Comparison of ENCODE assay signal across 9 mouse cellular contexts in the genomic region with DNA sequence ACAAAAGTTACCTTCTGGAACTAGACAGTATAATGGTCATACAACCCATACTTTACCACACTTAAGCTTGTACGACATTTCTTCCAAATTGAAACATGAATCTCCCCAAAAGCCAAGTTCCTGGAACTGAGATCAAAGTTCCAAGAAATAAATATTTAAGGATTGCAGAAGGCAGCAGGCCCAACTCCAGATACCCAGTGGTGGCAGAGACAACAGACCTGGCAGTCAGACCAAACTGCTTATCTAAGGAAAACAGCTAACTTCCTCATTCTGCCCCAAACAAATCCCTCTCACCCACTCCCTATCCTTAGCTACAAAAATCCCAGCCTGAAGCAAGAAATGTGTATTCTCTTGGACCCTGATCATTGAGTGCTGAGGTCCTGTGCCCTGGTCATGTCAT. TPM values are rescaled to one million over a fixed set of nuclear protein-coding genes. Genes with fewer than 3 reads are reported as not detected.
DNase-seq lines count a peak whose midpoint lies in the region; ATAC-seq lines count a peak whose summit lies in the region.
"Had no signal": no experiment of that assay in that cellular context is flagged by ENCODE, and none has a peak within 500 bp of the region (broad histone marks: within the 10 kb centered on the region; RNA-seq: fewer than 3 reads in every experiment).

No protein-coding gene starts in this region.

- no peaks in the 10 kb centered on the region for H3K9me3 ChIP-seq in kidney, embryonic 14.5 days (ENCODE audit: control insufficient read depth, low read length)
- H3K9me3 ChIP-seq in embryonic facial prominence, embryonic 12.5 days = no peaks in the 10 kb centered on the region

- H3K4me3 ChIP-seq in kidney, embryonic 14.5 days (ENCODE audit: low read length) = no peak overlapping the region; the same call in 1 of the 2 replicates
- no peak overlapping the region for H3K4me3 ChIP-seq in embryonic facial prominence, embryonic 12.5 days

- peaks cover 7% of the 10 kb centered on the region for H3K36me3 ChIP-seq in kidney, embryonic 14.5 days (ENCODE audit: control insufficient read depth, insufficient read depth, low read length)
- peaks cover 11% of the 10 kb centered on the region for H3K36me3 ChIP-seq in embryonic facial prominence, embryonic 12.5 days

- H3K4me2 ChIP-seq in kidney, embryonic 14.5 days (replicated peaks; ENCODE audit: low read depth, low read length) = peak overlapping the region; percentile 8; the same call in 1 of the 2 replicates
- H3K4me2 ChIP-seq in embryonic facial prominence, embryonic 12.5 days (replicated peaks) = peak overlapping the region; percentile 88

- peaks cover 28% of the 10 kb centered on the region for H3K4me1 ChIP-seq in kidney, embryonic 14.5 days (ENCODE audit: control insufficient read depth, insufficient read depth, low read length)
- H3K4me1 ChIP-seq in embryonic facial prominence, embryonic 12.5 days = peaks cover 36% of the 10 kb centered on the region

- H3K9ac ChIP-seq in kidney, embryonic 14.5 days (ENCODE audit: low read depth, low read length) = no peak overlapping the region
- no peak overlapping the region for H3K9ac ChIP-seq in embryonic facial prominence, embryonic 12.5 days

- DNase-seq in kidney, adult 18-20 months = no peak
- DNase-seq in MEL-GATA-1-ER (ENCODE audit: extremely low read depth, low read depth) = peak; percentile 88
- DNase-seq in spleen, adult 18-20 months = no peak
- DNase-seq in cerebellum, adult 11-12 months = no peak
- DNase-seq: cerebellum, postnatal 14 days; gastrocnemius, postnatal 10 days had no signal

- 78% methylated on average over 1 of the region's 1 CpGs for WGBS in kidney, embryonic 14.5 days
- WGBS in embryonic facial prominence, embryonic 12.5 days = 75% methylated on average over 1 of the region's 1 CpGs

- no peak for ATAC-seq in kidney, embryonic 14.5 days (ENCODE audit: low FRiP score, low TSS enrichment)
- ATAC-seq in embryonic facial prominence, embryonic 12.5 days (ENCODE audit: insufficient number of reproducible peaks, insufficient read depth, low FRiP score, low TSS enrichment) = no peak
- 0 out of 2 replicates have a peak, but pooled peaks have one; percentile 16 for ATAC-seq in megakaryocyte-erythroid progenitor cell, adult 5-6 weeks (replicated peaks; ENCODE audit: low FRiP score, low TSS enrichment, poor library complexity, severe bottlenecking)

- H3K27ac ChIP-seq in kidney, embryonic 14.5 days (ENCODE audit: low read depth, low read length) = no peak overlapping the region
- no peak overlapping the region for H3K27ac ChIP-seq in embryonic facial prominence, embryonic 12.5 days

- no peaks in the 10 kb centered on the region for H3K27me3 ChIP-seq in kidney, embryonic 14.5 days (ENCODE audit: control insufficient read depth, insufficient read depth, low read length)
- H3K27me3 ChIP-seq in embryonic facial prominence, embryonic 12.5 days = no peaks in the 10 kb centered on the region

RNA-seq across cellular contexts. Expression of a gene that starts 2.3 kb away (rescaled TPM):
- polyA plus RNA-seq in kidney, embryonic 14.5 days (2014; fragmentation: Nextera tagmentation; extraction: Ambion mirVana) = 13.7 and 21.5 TPM in 2 replicates
- 21.6 and 22.1 TPM in 2 replicates for polyA plus RNA-seq in embryonic facial prominence, embryonic 12.5 days (2016; fragmentation: Nextera tagmentation; extraction: Ambion mirVana)
- 17.9 and 18.8 TPM in 2 replicates for total RNA-seq in megakaryocyte-erythroid progenitor cell, adult 5-6 weeks (2014; fragmentation: Nextera tagmentation)
- total RNA-seq in megakaryocyte-erythroid progenitor cell, adult 5-6 weeks (2017) = 19.8 and 24.8 TPM in 2 replicates

RNA-seq across cellular contexts. Expression of a gene that starts 2.5 kb away (rescaled TPM):
- polyA plus RNA-seq in kidney, embryonic 14.5 days (2014; fragmentation: Nextera tagmentation; extraction: Ambion mirVana) = 5.2 and 8.2 TPM in 2 replicates
- polyA plus RNA-seq in embryonic facial prominence, embryonic 12.5 days (2016; fragmentation: Nextera tagmentation; extraction: Ambion mirVana) = 7.2 and 8.0 TPM in 2 replicates
- 18.5 and 21.5 TPM in 2 replicates for total RNA-seq in megakaryocyte-erythroid progenitor cell, adult 5-6 weeks (2014; fragmentation: Nextera tagmentation)
- 11.7 and 11.9 TPM in 2 replicates for total RNA-seq in megakaryocyte-erythroid progenitor cell, adult 5-6 weeks (2017)

RNA-seq across cellular contexts. Expression of a gene that starts 36.7 kb away (rescaled TPM):
- 45.3 and 78.4 TPM in 2 replicates for polyA plus RNA-seq in kidney, embryonic 14.5 days (2014; fragmentation: Nextera tagmentation; extraction: Ambion mirVana)
- polyA plus RNA-seq in embryonic facial prominence, embryonic 12.5 days (2016; fragmentation: Nextera tagmentation; extraction: Ambion mirVana) = 53.6 and 57.3 TPM in 2 replicates
- total RNA-seq in megakaryocyte-erythroid progenitor cell, adult 5-6 weeks (2014; fragmentation: Nextera tagmentation) = 9.1 and 11.9 TPM in 2 replicates
- total RNA-seq in megakaryocyte-erythroid progenitor cell, adult 5-6 weeks (2017) = 29.1 and 73.7 TPM in 2 replicates

RNA-seq across cellular contexts. Expression of a gene that starts 46.6 kb away (rescaled TPM):
- 9.8 and 17.0 TPM in 2 replicates for polyA plus RNA-seq in kidney, embryonic 14.5 days (2014; fragmentation: Nextera tagmentation; extraction: Ambion mirVana)
- 19.1 and 19.6 TPM in 2 replicates for polyA plus RNA-seq in embryonic facial prominence, embryonic 12.5 days (2016; fragmentation: Nextera tagmentation; extraction: Ambion mirVana)
- total RNA-seq in megakaryocyte-erythroid progenitor cell, adult 5-6 weeks (2014; fragmentation: Nextera tagmentation) = 3.8 and 4.4 TPM in 2 replicates
- total RNA-seq in megakaryocyte-erythroid progenitor cell, adult 5-6 weeks (2017) = 2.1 and 4.7 TPM in 2 replicates

RNA-seq across cellular contexts. Expression of a gene that starts 47.8 kb away (rescaled TPM):
- 46.8 and 71.9 TPM in 2 replicates for polyA plus RNA-seq in kidney, embryonic 14.5 days (2014; fragmentation: Nextera tagmentation; extraction: Ambion mirVana)
- polyA plus RNA-seq in embryonic facial prominence, embryonic 12.5 days (2016; fragmentation: Nextera tagmentation; extraction: Ambion mirVana) = 72.9 and 76.2 TPM in 2 replicates
- total RNA-seq in megakaryocyte-erythroid progenitor cell, adult 5-6 weeks (2014; fragmentation: Nextera tagmentation) = 61.3 and 78.4 TPM in 2 replicates
- 85.0 and 105 TPM in 2 replicates for total RNA-seq in megakaryocyte-erythroid progenitor cell, adult 5-6 weeks (2017)
